Mouse (Mus musculus) granulocyte monocyte progenitor cell, adult 5-6 weeks (primary cell): ENCODE data around the gene Tceal7. TPM values are rescaled to one million over a fixed set of nuclear protein-coding genes. Genes with fewer than 3 reads are reported as not detected.
"Not testable (repeated sequence)": the region's sequence is repeated elsewhere in the genome, so short reads cannot be mapped to it uniquely, and the experiment has no call there.

ENCODE experiments used
- ATAC-seq: replicated peaks from 2 replicates; pipeline ENCODE4 v1.8.0; 2016; ENCODE audit warnings: mild to moderate bottlenecking, moderate TSS enrichment, inconsistent platforms; ENCODE audit not compliant: poor library complexity, severe bottlenecking
- total RNA-seq, 2 experiments: library from RNA; stranded (forward) in 1 of 2; stranded (reverse) in 1 of 2; fragments of 200-712, 200-1000 nt in 1 of 2; fragments of >200 nt in 1 of 2; fragmentation: Nextera tagmentation in 1 of 2; gene quantifications; 2 replicates each; pipeline ENCODE4 v1.2.3; 2014 to 2017

The Tceal7 gene
- total RNA-seq, 2 experiments from 2014 or later, result not detected

GRCm38 (mm10) chrX:136244574-136245229 is 30.1 kb downstream of the Tceal7 start, which contains the start of gene Tceal9:
Gene Tceal9, plus strand, starts transcription at chrX:136245079.
- peak; percentile 99 for ATAC-seq

- no peak for ATAC-seq
Measured at GRCm38 (mm10) chrX:136245521-136246071, 31.0 kb downstream of the Tceal7 start.

- no peak for ATAC-seq
Measured at GRCm38 (mm10) chrX:136248811-136249210, 34.2 kb downstream of the Tceal7 start.

- no peak for ATAC-seq
Measured at GRCm38 (mm10) chrX:136249671-136250070, 35.1 kb downstream of the Tceal7 start.

GRCm38 (mm10) chrX:136252023-136252729 is 37.6 kb downstream of the Tceal7 start:
- no peak for ATAC-seq

- no peak for ATAC-seq
Measured at GRCm38 (mm10) chrX:136267720-136268119, 53.1 kb downstream of the Tceal7 start.

GRCm38 (mm10) chrX:136268173-136268572 is 53.6 kb downstream of the Tceal7 start:
- no peak for ATAC-seq

- ATAC-seq, result peak; percentile 99
Measured at GRCm38 (mm10) chrX:136269743-136270392, 55.3 kb downstream of the Tceal7 start, which contains the start of gene Bex3. Gene Bex3, plus strand, starts transcription at chrX:136270253.

DNA sequence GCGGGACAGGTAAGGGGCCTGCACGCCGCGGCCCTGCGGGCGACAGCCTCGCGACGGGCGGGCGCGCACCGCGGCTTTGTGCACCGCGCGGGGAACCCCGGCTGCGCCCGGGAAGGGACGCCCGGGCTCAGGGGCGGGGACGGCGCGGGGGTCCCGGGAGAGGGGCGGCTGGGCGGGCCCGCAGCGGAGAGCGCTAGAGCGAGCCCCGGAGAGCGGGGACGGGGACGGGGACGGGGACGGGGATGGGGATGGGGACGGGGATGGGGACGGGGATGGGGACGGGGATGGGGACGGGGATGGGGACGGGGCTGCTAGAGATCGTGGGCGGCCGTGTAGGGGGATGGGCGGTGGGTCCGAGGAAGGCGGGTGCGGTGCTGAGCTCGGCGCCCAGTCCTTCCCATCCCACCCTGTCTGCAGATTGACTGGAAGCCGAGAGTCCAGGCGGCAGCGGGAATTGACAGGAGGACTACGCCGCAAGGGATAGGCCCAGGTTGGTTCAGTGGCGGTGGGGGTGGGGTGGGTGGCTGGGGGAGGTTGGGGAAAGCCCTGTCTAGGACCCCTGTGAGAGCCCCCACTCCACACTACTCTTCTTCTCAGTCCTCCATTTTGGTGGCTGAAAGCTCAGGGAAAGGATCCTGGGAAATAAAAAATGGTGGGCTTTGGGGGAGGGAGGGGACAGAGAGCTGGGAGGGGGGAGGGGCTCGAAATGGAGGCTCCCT is 56.0 kb downstream of the Tceal7 start:
- not testable (repeated sequence) for ATAC-seq

GRCm38 (mm10) chrX:136274542-136274941 is 60.0 kb downstream of the Tceal7 start:
- no peak for ATAC-seq

DNA sequence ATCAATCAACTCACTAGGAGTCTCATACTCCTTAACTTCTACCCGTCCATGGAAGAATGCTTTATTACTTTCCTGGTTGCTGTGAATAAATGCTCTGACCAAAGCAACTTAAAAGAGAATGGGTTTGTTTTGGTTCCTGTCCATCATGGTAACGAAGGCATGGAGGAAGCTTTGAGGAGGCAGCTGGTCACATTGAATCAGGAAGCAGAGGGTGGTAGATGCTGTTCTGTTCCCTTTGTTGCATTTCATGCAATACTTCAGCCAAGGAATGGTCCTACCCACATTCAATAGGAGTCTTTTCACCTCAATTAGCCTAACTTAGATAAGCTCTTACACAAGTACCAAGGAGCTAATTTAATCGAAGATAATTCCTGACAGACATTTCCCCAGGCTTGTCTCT is 60.8 kb downstream of the Tceal7 start:
- ATAC-seq, result no peak

Other genes with a start within 250 kb of the Tceal7 start
- 3.1 and 4.7 TPM in 2 replicates for gene Arxes2, start 221.0 kb upstream of the Tceal7 start, total RNA-seq (2014; fragmentation: Nextera tagmentation)
- gene Arxes2, start 221.0 kb upstream of the Tceal7 start, total RNA-seq (2017), result 0.41 TPM in 1 of 2 replicates, not detected in the other
- not detected in 2 replicates for gene Arxes1, start 181.4 kb upstream of the Tceal7 start, total RNA-seq (2014; fragmentation: Nextera tagmentation)
- not detected in 2 replicates for gene Arxes1, start 181.4 kb upstream of the Tceal7 start, total RNA-seq (2017)
- gene Bex2, start 146.5 kb upstream of the Tceal7 start, total RNA-seq (2014; fragmentation: Nextera tagmentation), result not detected in 2 replicates
- gene Bex2, start 146.5 kb upstream of the Tceal7 start, total RNA-seq (2017), result 1.1 and 1.5 TPM in 2 replicates
- not detected in 2 replicates for gene Nxf3, start 129.5 kb upstream of the Tceal7 start, total RNA-seq (2014; fragmentation: Nextera tagmentation)
- gene Nxf3, start 129.5 kb upstream of the Tceal7 start, total RNA-seq (2017), result not detected in 2 replicates
- gene Bex4, start 75.8 kb upstream of the Tceal7 start, total RNA-seq (2014; fragmentation: Nextera tagmentation), result 3.2 TPM in 1 of 2 replicates, not detected in the other
- gene Bex4, start 75.8 kb upstream of the Tceal7 start, total RNA-seq (2017), result 4.7 TPM in 1 of 2 replicates, not detected in the other
- gene Tceal8, start 42.4 kb upstream of the Tceal7 start, total RNA-seq (2014; fragmentation: Nextera tagmentation), result 47.6 and 82.8 TPM in 2 replicates
- 133 and 145 TPM in 2 replicates for gene Tceal8, start 42.4 kb upstream of the Tceal7 start, total RNA-seq (2017)
- not detected in 2 replicates for gene Tceal5, start 10.9 kb upstream of the Tceal7 start, total RNA-seq (2014; fragmentation: Nextera tagmentation)
- not detected in 2 replicates for gene Tceal5, start 10.9 kb upstream of the Tceal7 start, total RNA-seq (2017)
- 1.8 TPM in 1 of 2 replicates, not detected in the other for gene Bex1, start 734 bp downstream of the Tceal7 start, total RNA-seq (2014; fragmentation: Nextera tagmentation)
- 2.0 TPM in 1 of 2 replicates, not detected in the other for gene Bex1, start 734 bp downstream of the Tceal7 start, total RNA-seq (2017)
- 99.9 and 102 TPM in 2 replicates for gene Tceal9, start 30.3 kb downstream of the Tceal7 start, total RNA-seq (2014; fragmentation: Nextera tagmentation)
- gene Tceal9, start 30.3 kb downstream of the Tceal7 start, total RNA-seq (2017), result 187 and 225 TPM in 2 replicates
- 141 and 154 TPM in 2 replicates for gene Bex3, start 55.5 kb downstream of the Tceal7 start, total RNA-seq (2014; fragmentation: Nextera tagmentation)
- gene Bex3, start 55.5 kb downstream of the Tceal7 start, total RNA-seq (2017), result 87.5 and 104 TPM in 2 replicates